Mouse (Mus musculus) stomach, postnatal 0 days (tissue): Measurements from ENCODE around the gene Mrpl43. TPM values are rescaled to one million over a fixed set of nuclear protein-coding genes. Genes with fewer than 3 reads are reported as not detected.

ENCODE experiments used
- ATAC-seq: fragments of 200-750 bp; cut with Nextera tagmentation; 2 replicates; pipeline ENCODE4 v1.8.0; 2017; ENCODE audit not compliant: low FRiP score, low TSS enrichment
- DNase-seq: peaks from one replicate; pipeline ENCODE4 v3.0.0-alpha.2; 2016; ENCODE audit warnings: low spot score
- H3K27ac ChIP-seq: fragments of 300-500 bp; sonication (generic); replicated peaks from 2 replicates; pipeline ENCODE4 v1.5.1; 2014; ENCODE audit warnings: mild to moderate bottlenecking, control low read depth
- H3K27me3 ChIP-seq: fragments of 300-500 bp; sonication (generic); 2 replicates; pipeline ENCODE4 v1.6.1; 2014; ENCODE audit warnings: low read length; ENCODE audit not compliant: control insufficient read depth, insufficient read depth
- H3K36me3 ChIP-seq: fragments of 300-500 bp; sonication (generic); 2 replicates; pipeline ENCODE4 v1.6.1; 2014; ENCODE audit warnings: low read length, mixed read lengths; ENCODE audit not compliant: control insufficient read depth, insufficient read depth
- H3K4me1 ChIP-seq: fragments of 300-500 bp; sonication (generic); replicated peaks from 2 replicates; pipeline ENCODE4 v1.6.1; 2014; ENCODE audit warnings: antibody characterized with exemption; ENCODE audit not compliant: control insufficient read depth, insufficient read depth
- H3K4me2 ChIP-seq: fragments of 300-500 bp; sonication (generic); replicated peaks from 2 replicates; pipeline ENCODE4 v1.6.1; 2014; ENCODE audit warnings: low read depth, mild to moderate bottlenecking, control low read depth, moderate library complexity
- H3K4me3 ChIP-seq: fragments of 300-500 bp; sonication (generic); 2 replicates; pipeline ENCODE4 v1.5.1; 2014; ENCODE audit warnings: low read depth, low read length, control low read depth
- H3K9ac ChIP-seq: fragments of 300-500 bp; sonication (generic); 2 replicates; pipeline ENCODE4 v1.6.1; 2014; ENCODE audit warnings: mild to moderate bottlenecking, low read length, control low read depth, mixed read lengths
- H3K9me3 ChIP-seq: fragments of 300-500 bp; sonication (generic); 2 replicates; pipeline ENCODE4 v1.6.1; 2016; ENCODE audit warnings: low read length; ENCODE audit not compliant: control insufficient read depth
- CTCF ChIP-seq: IDR thresholded peaks from 2 replicates; pipeline ENCODE4 v1.5.1; 2016; ENCODE audit warnings: antibody characterized with exemption, low read depth, mild to moderate bottlenecking, moderate library complexity
- EP300 ChIP-seq: optimal IDR thresholded peaks from 2 replicates; pipeline ENCODE3; 2016; ENCODE audit warnings: antibody characterized with exemption
- WGBS: fragments of 180-500 bp; shearing (Covaris S2); extraction: QIAGEN DNeasy Blood & Tissue Kit; methylation state at CpG from one replicate; pipeline ENCODE4 v1.1.7; 2014; 5-methylcytosine and 5-hydroxymethylcytosine counted together
- polyA plus RNA-seq: library from polyadenylated mRNA; unstranded; fragments of >200 nt; fragmentation: Nextera tagmentation; extraction: Ambion mirVana; gene quantifications from 2 replicates; pipeline ENCODE4 v1.2.1, GENCODE M21; 2015

The Mrpl43 gene
- polyA plus RNA-seq, 1 experiment from 2014 or later = 67.2 TPM

GRCm38 (mm10) chr19:45030746-45031693, 24.8 kb upstream of the Mrpl43 start:
- WGBS = 37% methylated on average over 20 of the region's 20 CpGs
- Histone ChIP-seq H3K9ac (0 out of 2 replicates have a peak overlapping the region, but pooled peaks have one; percentile 13), H3K9me3 (no peaks in the 10 kb centered on the region), H3K4me2 (peak overlapping the region; percentile 48), H3K27me3 (no peaks in the 10 kb centered on the region), H3K4me3 (no peak overlapping the region; the same call in 1 of the 2 replicates), H3K4me1 (peaks cover 10% of the 10 kb centered on the region), H3K27ac (peak overlapping the region; percentile 78), H3K36me3 (peaks cover 11% of the 10 kb centered on the region)
- peak; percentile 80 for DNase-seq
- TF ChIP-seq EP300 (no peak), CTCF (peak; percentile 95)
- peak; percentile 24; the same call in 1 of the 2 replicates for ATAC-seq

GRCm38 (mm10) chr19:45030111-45030510, 23.9 kb upstream of the Mrpl43 start:
- H3K9me3 ChIP-seq = no peaks in the 10 kb centered on the region
- no peaks in the 10 kb centered on the region for H3K27me3 ChIP-seq
- TF ChIP-seq CTCF (peak; percentile 84), EP300 (no peak)
- no peak overlapping the region for H3K4me3 ChIP-seq
- DNase-seq = peak; percentile 82
- 0 out of 2 replicates have a peak overlapping the region, but pooled peaks have one; percentile 35 for H3K27ac ChIP-seq
- peaks cover 10% of the 10 kb centered on the region for H3K4me1 ChIP-seq
- H3K4me2 ChIP-seq = no peak overlapping the region
- H3K36me3 ChIP-seq = peaks cover 16% of the 10 kb centered on the region
- peak; percentile 10 for ATAC-seq
- H3K9ac ChIP-seq = no peak overlapping the region
- 36% methylated on average over 8 of the region's 8 CpGs for WGBS

- Histone ChIP-seq H3K9me3 (no peaks in the 10 kb centered on the region), H3K36me3 (peaks cover 19% of the 10 kb centered on the region), H3K27me3 (no peaks in the 10 kb centered on the region), H3K9ac (no peak overlapping the region), H3K27ac (no peak overlapping the region), H3K4me2 (no peak overlapping the region), H3K4me1 (peaks cover 10% of the 10 kb centered on the region), H3K4me3 (no peak overlapping the region)
- TF ChIP-seq CTCF (no peak), EP300 (no peak)
- ATAC-seq = no peak
- 54% methylated on average over 9 of the region's 9 CpGs for WGBS
- no peak for DNase-seq
These were observed 23.3 kb upstream of the Mrpl43 start for GRCm38 (mm10) chr19:45029571-45029970.

GRCm38 (mm10) chr19:45028746-45029145, 22.5 kb upstream of the Mrpl43 start:
- no peak for TF ChIP-seq EP300
- no peak for TF ChIP-seq CTCF
- no peaks in the 10 kb centered on the region for H3K27me3 ChIP-seq
- H3K4me3 ChIP-seq = no peak overlapping the region
- ATAC-seq (no peak), DNase-seq (no peak)
- H3K9me3 ChIP-seq = no peaks in the 10 kb centered on the region
- H3K27ac ChIP-seq = no peak overlapping the region
- peaks cover 10% of the 10 kb centered on the region for H3K4me1 ChIP-seq
- no peak overlapping the region for H3K4me2 ChIP-seq
- 58% methylated on average over 19 of the region's 19 CpGs for WGBS
- H3K36me3 ChIP-seq = peaks cover 24% of the 10 kb centered on the region
- H3K9ac ChIP-seq = no peak overlapping the region

GRCm38 (mm10) chr19:45027848-45028247, 21.6 kb upstream of the Mrpl43 start:
- Histone ChIP-seq H3K27ac (peak overlapping the region; percentile 13; the same call in 1 of the 2 replicates), H3K4me3 (no peak overlapping the region), H3K9me3 (no peaks in the 10 kb centered on the region), H3K4me1 (peaks cover 10% of the 10 kb centered on the region), H3K27me3 (no peaks in the 10 kb centered on the region), H3K36me3 (peaks cover 28% of the 10 kb centered on the region), H3K4me2 (no peak overlapping the region), H3K9ac (no peak overlapping the region)
- TF ChIP-seq CTCF (no peak), EP300 (no peak)
- ATAC-seq (no peak), DNase-seq (peak; percentile 55)
- 87% methylated on average over 6 of the region's 6 CpGs for WGBS
